Mouse (Mus musculus) ovary, postnatal 10 days (tissue): ENCODE results near the gene Gm5169.
"Not testable (repeated sequence)": the region's sequence is repeated elsewhere in the genome, so short reads cannot be mapped to it uniquely, and the experiment has no call there.

Experiments used
- DNase-seq: peaks from one replicate; pipeline ENCODE4 v3.0.0; 2022; ENCODE audit warnings: low spot score

Gene Gm5169

GRCm38 (mm10) chrX:25301355-25301754 is at the start of gene Gm5169:
TSS of gene Gm5169 (minus strand) at chrX:25301455.
- not testable (repeated sequence) for DNase-seq

- DNase-seq = not testable (repeated sequence)
These were observed 46.2 kb upstream of the Gm5169 start for GRCm38 (mm10) chrX:25347424-25347823.
